Mouse (Mus musculus) spleen, embryonic (tissue): ENCODE measurements around the gene Smim5.
"Not testable (repeated sequence)": the region's sequence is repeated elsewhere in the genome, so short reads cannot be mapped to it uniquely, and the experiment has no call there.

Experiments used
- CTCF ChIA-PET: fragments of 350-600 bp; sonication (Branson Sonifier 250); formaldehyde crosslinking; loops from one replicate; lab custom pipeline; 2022; lab: Charles Lee

The Smim5 gene

DNA sequence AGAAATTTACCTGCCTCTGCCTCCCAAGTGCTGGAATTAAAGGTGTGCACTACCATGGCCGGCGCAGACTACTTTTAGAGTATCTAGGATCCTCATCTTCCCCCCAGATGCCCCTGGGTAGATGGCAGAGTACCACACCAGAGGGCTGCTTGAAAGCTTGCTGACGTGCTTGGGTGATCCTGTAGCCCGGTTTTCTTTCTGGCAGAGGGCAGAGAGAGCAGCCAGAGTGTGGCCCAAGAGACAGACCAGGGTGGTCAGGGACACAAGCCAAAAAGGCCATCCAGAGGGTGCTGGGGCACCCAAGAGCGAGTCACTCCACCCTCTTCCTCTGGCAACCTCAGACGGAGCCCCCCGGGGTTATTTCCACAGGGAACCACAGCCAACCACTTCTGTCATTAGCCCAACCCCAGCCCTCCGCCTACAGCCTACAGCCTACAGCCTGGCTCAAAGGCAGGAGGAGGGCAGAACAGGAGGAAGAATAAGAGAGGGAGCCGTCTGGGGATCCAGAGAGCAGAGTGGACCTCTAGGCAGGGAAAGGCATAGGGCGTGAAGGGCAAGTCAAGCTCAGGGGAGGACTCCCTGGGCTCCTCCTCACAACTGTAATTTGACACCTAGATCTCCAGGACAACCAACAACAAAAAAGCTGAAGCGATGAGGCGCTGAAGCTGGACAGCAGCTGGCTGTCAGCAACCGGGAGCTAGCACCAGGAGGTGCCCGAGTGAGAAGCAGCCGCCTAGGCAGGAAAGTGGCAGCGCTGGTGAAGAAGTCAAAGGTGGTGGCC is at the start of gene Smim5:
Gene Smim5 (plus strand): TSS at position 481 of the 781 bp plus-strand sequence.
- CTCF ChIA-PET = no interaction called here

DNA sequence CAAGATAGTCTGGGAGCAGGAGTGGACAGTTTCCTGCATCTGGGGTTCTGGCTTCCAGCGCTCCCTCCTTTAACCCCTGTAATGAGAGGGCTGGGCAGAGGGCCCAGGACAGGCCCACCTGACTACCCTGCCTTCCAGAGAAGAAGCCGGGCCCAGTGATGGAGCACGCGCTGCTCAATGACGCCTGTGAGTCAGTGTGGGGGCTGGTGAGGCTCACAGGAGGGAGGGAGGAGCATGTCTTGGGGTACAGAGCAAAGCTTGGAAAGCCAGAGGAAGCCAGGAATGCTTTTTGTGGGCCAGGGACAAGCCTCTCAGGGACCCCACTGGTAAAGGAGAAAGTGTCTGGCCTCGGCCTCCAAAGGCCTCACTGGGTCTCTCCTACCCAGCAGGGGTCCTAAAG is 45.1 kb upstream of the Smim5 start:
- CTCF ChIA-PET = no interaction called here

- CTCF ChIA-PET = not testable (repeated sequence)
These were observed 42.6 kb upstream of the Smim5 start for GRCm38 (mm10) chr11:115857146-115857545.

- CTCF ChIA-PET = no interaction called here
These were observed 41.8 kb upstream of the Smim5 start for GRCm38 (mm10) chr11:115857936-115858335.

- CTCF ChIA-PET = interaction anchor here (0.5 kb wide), 1 partner anchor 440 kb away, joined by 4 read pairs; no protein-coding TSS in a partner anchor
These were observed 41.4 kb upstream of the Smim5 start, which contains the start of gene Myo15b for GRCm38 (mm10) chr11:115858354-115858753. Gene Myo15b, plus strand, starts transcription at chr11:115858406.

DNA sequence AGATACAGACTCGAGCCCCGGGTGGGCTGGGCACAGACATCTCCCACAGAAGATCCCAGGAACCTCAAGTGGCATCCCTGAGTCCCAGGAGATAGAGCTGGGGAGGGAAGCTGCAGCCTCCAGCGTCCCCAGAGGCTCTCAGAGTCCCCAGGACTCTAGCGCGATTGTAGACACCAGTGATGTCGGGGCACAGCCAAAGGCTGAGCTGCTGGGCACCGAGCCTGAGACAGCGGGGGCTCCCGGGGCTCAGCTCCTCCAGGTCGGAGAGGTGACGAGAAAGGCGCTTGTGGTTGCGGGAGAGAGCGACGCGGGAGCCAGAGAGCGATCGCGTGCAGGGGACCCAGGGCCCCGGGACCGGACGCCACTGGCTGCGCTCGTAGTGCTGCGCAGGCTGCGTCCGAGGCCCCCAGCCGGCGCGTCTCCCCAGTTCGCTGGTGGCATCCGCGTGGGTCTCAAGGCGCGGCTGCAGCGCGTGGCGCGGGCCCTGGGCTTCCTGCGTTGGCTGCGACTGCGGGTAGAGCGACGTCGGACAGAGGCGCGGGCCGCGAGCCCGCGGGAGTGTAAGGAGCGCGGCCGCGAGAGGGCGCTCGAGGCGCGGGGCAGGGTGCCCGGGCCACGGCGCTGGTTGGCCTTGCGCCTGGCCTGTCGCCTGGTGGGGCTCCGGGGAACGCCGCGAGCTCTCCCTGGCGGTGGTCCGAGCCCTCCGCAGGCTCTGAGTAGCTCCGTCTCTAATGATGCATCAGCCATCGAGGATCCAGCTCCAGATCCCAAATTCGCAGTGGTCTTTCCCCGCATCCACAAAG is 40.4 kb upstream of the Smim5 start:
- CTCF ChIA-PET = interaction anchor here (1.6 kb wide), 1 partner anchor 137 kb away, joined by 9 read pairs; no protein-coding TSS in a partner anchor

GRCm38 (mm10) chr11:115863895-115864294 is 35.9 kb upstream of the Smim5 start:
- CTCF ChIA-PET = no interaction called here

DNA sequence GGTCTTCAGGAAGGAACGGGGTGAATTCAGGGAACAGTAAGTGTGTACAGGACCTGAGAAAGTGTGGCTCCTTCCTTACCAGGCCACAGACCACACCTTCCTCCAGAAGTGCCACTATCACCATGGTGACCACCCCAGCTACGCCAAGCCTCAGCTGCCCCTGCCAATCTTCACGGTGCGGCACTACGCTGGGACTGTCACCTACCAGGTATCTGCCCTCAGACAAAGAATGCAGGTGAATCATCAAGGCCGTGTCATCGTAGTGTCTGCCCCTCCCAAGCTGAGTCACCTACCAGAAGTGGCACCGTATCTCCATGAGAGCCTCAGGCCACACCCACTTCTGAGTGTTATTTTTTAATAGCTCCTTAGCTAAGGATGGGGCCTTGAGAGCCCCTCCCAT is 30.4 kb upstream of the Smim5 start:
- CTCF ChIA-PET = interaction anchor here (0.6 kb wide), 1 partner anchor 259 kb away, joined by 3 read pairs; no protein-coding TSS in a partner anchor

DNA sequence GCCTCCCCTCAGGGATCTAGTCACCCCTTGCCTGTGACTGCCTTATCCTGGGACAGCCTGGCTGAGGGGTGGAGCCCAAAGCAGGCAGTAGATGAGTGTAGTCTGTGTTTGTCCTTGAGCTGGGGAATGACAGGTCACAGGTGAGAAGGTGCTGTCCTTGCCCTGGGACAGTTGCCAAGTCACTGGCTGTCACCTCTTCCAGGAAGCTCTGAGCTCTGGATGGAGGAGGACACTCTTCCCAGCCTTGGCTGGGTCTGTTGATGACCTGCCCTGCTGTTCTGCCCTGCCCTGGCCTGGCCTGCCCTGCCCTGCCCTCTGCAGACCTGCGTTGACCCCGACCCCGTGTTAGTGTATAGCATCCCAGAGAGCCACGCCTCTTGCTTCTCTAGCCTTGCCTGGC is 27.3 kb upstream of the Smim5 start:
- CTCF ChIA-PET = no interaction called here

GRCm38 (mm10) chr11:115875935-115876334 is 23.8 kb upstream of the Smim5 start:
- CTCF ChIA-PET = no interaction called here

GRCm38 (mm10) chr11:115876438-115876837 is 23.3 kb upstream of the Smim5 start:
- CTCF ChIA-PET = no interaction called here

DNA sequence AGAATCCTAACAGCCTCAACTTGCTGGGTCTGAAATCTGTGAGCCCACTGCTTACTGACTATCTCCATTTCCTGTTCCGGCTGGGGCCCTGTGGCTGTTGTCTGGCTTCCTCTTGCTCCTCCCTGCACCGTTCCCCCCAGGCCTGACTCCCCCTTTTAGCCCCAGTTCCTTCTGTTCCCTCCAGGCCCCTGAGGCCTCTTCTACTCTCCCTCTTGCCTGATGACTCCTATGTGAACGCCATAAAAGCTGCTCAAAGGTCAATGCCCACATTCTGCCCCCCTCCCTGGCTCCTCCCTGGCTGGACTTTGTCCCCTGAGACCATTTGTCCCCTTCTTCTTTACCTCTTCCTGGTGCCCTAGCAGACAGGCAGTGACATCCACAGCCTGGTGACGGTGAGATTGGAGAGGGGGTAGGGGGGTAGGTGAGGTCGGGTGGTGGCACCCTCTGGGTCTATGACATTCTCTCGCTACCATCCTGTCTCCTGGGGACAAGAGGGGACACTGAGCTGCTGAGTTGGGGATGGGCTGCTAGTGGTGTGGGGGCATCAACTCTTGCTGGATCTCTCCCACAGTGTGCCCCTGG is 22.5 kb upstream of the Smim5 start:
- CTCF ChIA-PET = no interaction called here

DNA sequence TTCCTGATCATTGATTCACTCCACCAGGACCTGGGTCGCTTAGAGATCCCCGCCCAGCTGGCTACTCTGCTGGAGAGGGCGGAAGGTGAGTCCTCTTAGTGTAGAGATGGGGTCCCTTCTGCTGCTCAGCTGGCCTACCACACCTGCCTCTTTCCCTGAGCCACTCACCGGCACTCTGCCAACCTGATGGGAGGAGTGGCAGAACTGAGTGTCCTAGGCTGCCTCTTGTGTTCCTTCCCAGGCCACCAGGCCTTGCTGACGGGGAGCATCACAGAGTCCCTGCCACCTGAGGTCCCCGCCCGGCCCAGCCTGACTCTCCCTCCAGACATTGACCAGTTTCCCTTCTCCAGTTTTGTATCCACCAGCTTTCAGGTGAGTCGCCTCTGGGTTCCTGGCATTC is 21.7 kb upstream of the Smim5 start:
- CTCF ChIA-PET = no interaction called here

DNA sequence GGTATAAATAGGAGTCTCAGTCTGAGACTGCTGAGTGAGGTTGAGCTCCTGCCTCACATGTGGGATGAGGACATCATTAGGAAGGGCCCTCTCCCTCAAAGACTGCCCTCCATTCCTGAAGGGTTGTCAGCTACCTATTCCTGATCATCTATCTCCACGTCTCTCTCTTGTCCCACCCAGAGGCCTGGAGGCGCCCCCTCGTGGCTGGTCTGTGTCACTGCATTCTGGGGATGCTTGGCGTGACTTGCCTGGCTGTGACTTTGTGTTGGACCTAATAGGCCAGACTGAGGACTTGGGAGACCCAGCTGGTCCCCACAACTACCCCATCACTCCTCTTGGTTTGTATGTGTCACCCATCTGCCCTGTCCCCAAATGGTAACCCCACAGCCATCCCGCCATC is 18.8 kb upstream of the Smim5 start:
- CTCF ChIA-PET = interaction anchor here (0.6 to 1.2 kb wide), 2 partner anchors 159 to 363 kb away, joined by 3 read pairs; no protein-coding TSS in a partner anchor

GRCm38 (mm10) chr11:115883251-115883650 is 16.5 kb upstream of the Smim5 start:
- CTCF ChIA-PET = interaction anchor here (0.6 kb wide), 1 partner anchor 175 kb away, joined by 3 read pairs; the partner anchor contains the start of gene Grb2

- CTCF ChIA-PET = interaction anchor here (0.6 kb wide), 1 partner anchor 195 kb away, joined by 4 read pairs; no protein-coding TSS in a partner anchor
These were observed 15.4 kb upstream of the Smim5 start for GRCm38 (mm10) chr11:115884361-115884760.

- CTCF ChIA-PET = no interaction called here
These were observed 14.5 kb upstream of the Smim5 start for GRCm38 (mm10) chr11:115885281-115885680.

GRCm38 (mm10) chr11:115886446-115886845 is 13.3 kb upstream of the Smim5 start:
- CTCF ChIA-PET = no interaction called here

GRCm38 (mm10) chr11:115888020-115888419 is 11.7 kb upstream of the Smim5 start:
- CTCF ChIA-PET = no interaction called here

DNA sequence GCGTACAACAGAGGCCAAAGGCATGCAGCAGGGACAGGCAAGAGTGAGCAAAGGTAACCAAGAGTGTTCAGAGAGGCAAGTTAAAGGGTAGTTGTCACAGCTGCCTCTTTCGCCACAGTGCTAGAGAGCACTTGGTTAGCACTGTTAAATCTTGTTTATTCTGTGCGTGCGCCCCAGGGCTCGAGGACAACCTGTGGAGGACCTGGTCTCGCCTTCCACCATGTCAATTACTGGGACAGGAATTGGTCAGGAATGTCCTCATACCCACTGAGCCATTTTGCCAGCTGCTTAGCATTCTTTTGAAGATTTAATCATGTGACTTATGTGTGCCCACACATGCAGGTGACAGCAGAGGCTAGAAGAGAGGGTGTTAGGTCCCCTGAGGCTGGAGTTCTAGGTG is 10.6 kb upstream of the Smim5 start:
- CTCF ChIA-PET = no interaction called here

DNA sequence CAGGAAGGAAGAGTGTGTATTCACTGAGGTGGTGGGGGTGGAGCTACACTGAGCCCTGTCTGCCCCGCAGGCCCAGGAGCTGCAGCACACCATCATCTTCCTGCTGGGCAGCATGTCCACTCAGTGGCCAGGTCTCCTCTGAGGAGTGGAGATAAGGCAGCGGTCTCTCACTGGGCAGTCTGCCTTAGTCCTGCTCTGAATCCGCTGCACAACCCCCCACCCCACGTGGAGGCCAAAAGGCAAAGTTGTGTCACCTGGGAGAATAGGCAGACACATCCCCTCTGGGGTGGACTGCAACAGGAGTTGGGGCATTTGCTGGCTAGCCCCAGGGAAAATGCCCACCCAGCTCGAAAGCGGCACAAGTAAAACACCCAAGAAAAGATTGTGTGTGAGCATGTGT is 7.6 kb upstream of the Smim5 start:
- CTCF ChIA-PET = no interaction called here

DNA sequence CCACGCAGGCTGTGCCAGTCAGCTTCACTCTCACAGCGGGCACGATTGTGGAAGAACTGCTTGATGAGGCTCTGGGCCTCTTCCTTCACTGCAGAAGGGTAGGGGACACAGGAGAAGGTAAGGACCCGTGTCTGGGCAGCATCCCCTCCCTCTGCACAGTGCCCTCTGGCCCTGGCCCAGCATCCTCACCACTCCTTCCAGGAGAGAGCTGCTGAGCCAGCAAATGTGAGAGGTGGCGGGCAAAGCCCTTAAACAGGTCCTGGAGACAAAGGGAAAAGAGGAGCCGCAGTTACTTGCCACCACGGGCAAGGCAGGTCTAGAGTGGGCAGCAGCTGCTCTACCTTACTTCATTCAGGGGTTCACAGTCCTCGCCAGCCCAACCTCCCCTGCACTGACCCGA is 6.7 kb upstream of the Smim5 start:
- CTCF ChIA-PET = no interaction called here
